Comparison of ENCODE assay signal across 23 mouse cellular contexts in genomic region chr8:70342007-70342406, GRCm38 (mm10). TPM values are rescaled to one million over a fixed set of nuclear protein-coding genes. Genes with fewer than 3 reads are reported as not detected.
DNase-seq lines count a peak whose midpoint lies in the region; ATAC-seq and TF ChIP-seq lines count a peak whose summit lies in the region.
"Had no signal": no experiment of that assay in that cellular context is flagged by ENCODE, and none has a peak within 500 bp of the region (broad histone marks: within the 10 kb centered on the region; RNA-seq: fewer than 3 reads in every experiment).

No protein-coding gene starts in this region.

- peaks cover 16% of the 10 kb centered on the region for H3K4me1 ChIP-seq in bone marrow macrophage, adult 2 months (ENCODE audit: control insufficient read depth, insufficient read depth, low read length)
- H3K4me1 ChIP-seq: neural tube, embryonic 12.5 days had no signal

- H3K27ac ChIP-seq in bone marrow macrophage, adult 2 months (ENCODE audit: insufficient read depth, low read depth, low read length): peak overlapping the region; percentile 37
- H3K27ac ChIP-seq: forebrain, embryonic 13.5 days; limb, embryonic 12.5 days; neural tube, embryonic 12.5 days had no signal

- no peak overlapping the region for H3K4me3 ChIP-seq in bone marrow macrophage, adult 2 months (ENCODE audit: insufficient read depth, low read length)
- H3K4me3 ChIP-seq: forebrain, embryonic 13.5 days; limb, embryonic 12.5 days; neural tube, embryonic 12.5 days had no signal

- no peak for TF ChIP-seq POLR2A in bone marrow macrophage, adult 2 months (IDR thresholded peaks at IDR 0.05; ENCODE audit: borderline replicate concordance, low read depth, low read length)

- peak; percentile 41; the same call in 1 of the 2 replicates for ATAC-seq in cerebellum, adult (ENCODE audit: insufficient number of reproducible peaks, low FRiP score, low TSS enrichment)
- peak; percentile 44 to 57; a peak in 3 of 4 replicates for ATAC-seq in hematopoietic stem cell, adult 5-6 weeks (replicated peaks in 1 of 2; ENCODE audit: insufficient read depth in 1 of 2, low FRiP score in 2 of 2, low TSS enrichment in 1 of 2, low read depth in 1 of 2, poor library complexity in 2 of 2, severe bottlenecking in 2 of 2)
- ATAC-seq in activated CD4-positive, CD25-positive, alpha-beta regulatory T cell, adult 4 months: no peak
- ATAC-seq: CD4-positive, CD25-positive, alpha-beta regulatory T cell, adult 4 months; forebrain, embryonic 13.5 days; hindbrain, embryonic 16.5 days; intestine, embryonic 16.5 days; liver, postnatal 0 days had no signal

- TF ChIP-seq CTCF in bone marrow macrophage, adult 2 months (IDR thresholded peaks at IDR 0.05; ENCODE audit: low read depth, low read length): no peak

- DNase-seq in cerebellum, postnatal 10 days: no peak
- DNase-seq in cerebellum, adult 9-10 months: peak; percentile 77
- no peak for DNase-seq in embryo, embryonic 10.5 days (ENCODE audit: low spot score)
- no peak for DNase-seq in kidney, adult 11 months
- DNase-seq: gastrocnemius, postnatal 36 days; heart, postnatal 36 days; kidney, postnatal 25 days; liver, postnatal 0 days; lung, postnatal 10 days; thymus, postnatal 25 days had no signal

RNA-seq across cellular contexts. Expression of gene Upf1, which starts 11.1 kb away (rescaled TPM):
- polyA plus RNA-seq in bone marrow macrophage, adult 2 months (2012; ENCODE audit: insufficient read depth, insufficient read length, missing spikeins): 30.6 and 31.6 TPM in 2 replicates
- total RNA-seq in hematopoietic stem cell, adult 5-6 weeks (2017): 27.1 and 34.1 TPM in 2 replicates
- polyA plus RNA-seq in activated CD4-positive, CD25-positive, alpha-beta regulatory T cell, adult 4 months (2017; shearing (Covaris generic)): 10 to 100 TPM; 12.1 to 15.3 TPM

RNA-seq across cellular contexts. Expression of gene Gdf1, which starts 12.4 kb away (rescaled TPM):
- polyA plus RNA-seq in bone marrow macrophage, adult 2 months (2012; ENCODE audit: insufficient read depth, insufficient read length, missing spikeins): not detected in 2 replicates
- total RNA-seq in hematopoietic stem cell, adult 5-6 weeks (2017): not detected in 2 replicates
- polyA plus RNA-seq in activated CD4-positive, CD25-positive, alpha-beta regulatory T cell, adult 4 months (2017; shearing (Covaris generic)): under 1 TPM in 1 of 2 experiments, not detected in 1; 0.79 TPM
- total RNA-seq: adrenal gland, adult 18-20 months; heart, postnatal 36 days; megakaryocyte-erythroid progenitor cell, adult 5-6 weeks had no signal
- polyA plus RNA-seq: embryonic facial prominence, embryonic 14.5 days had no signal

RNA-seq across cellular contexts. Expression of gene Cers1, which starts 26.4 kb away (rescaled TPM):
- not detected in 2 replicates for polyA plus RNA-seq in bone marrow macrophage, adult 2 months (2012; ENCODE audit: insufficient read depth, insufficient read length, missing spikeins)
- total RNA-seq in hematopoietic stem cell, adult 5-6 weeks (2017): 1.2 TPM in 1 of 2 replicates, not detected in the other
- polyA plus RNA-seq in activated CD4-positive, CD25-positive, alpha-beta regulatory T cell, adult 4 months (2017; shearing (Covaris generic)): not detected
- total RNA-seq: megakaryocyte-erythroid progenitor cell, adult 5-6 weeks had no signal
- polyA plus RNA-seq: CD4-positive, CD25-positive, alpha-beta regulatory T cell, adult 4 months; liver, postnatal 0 days had no signal

RNA-seq across cellular contexts. Expression of gene Comp, which starts 31.4 kb away (rescaled TPM):
- polyA plus RNA-seq in bone marrow macrophage, adult 2 months (2012; ENCODE audit: insufficient read depth, insufficient read length, missing spikeins): 1.1 and 1.2 TPM in 2 replicates
- total RNA-seq in hematopoietic stem cell, adult 5-6 weeks (2017): 0.44 and 4.1 TPM in 2 replicates
- under 1 TPM in 1 of 2 experiments, not detected in 1; 0.95 TPM for polyA plus RNA-seq in activated CD4-positive, CD25-positive, alpha-beta regulatory T cell, adult 4 months (2017; shearing (Covaris generic))

RNA-seq across cellular contexts. Expression of gene Cope, which starts 39.7 kb away (rescaled TPM):
- polyA plus RNA-seq in bone marrow macrophage, adult 2 months (2012; ENCODE audit: insufficient read depth, insufficient read length, missing spikeins): 119 and 139 TPM in 2 replicates
- 63.0 and 75.0 TPM in 2 replicates for total RNA-seq in hematopoietic stem cell, adult 5-6 weeks (2017)
- 100 to 1,000 TPM; 312 to 332 TPM for polyA plus RNA-seq in activated CD4-positive, CD25-positive, alpha-beta regulatory T cell, adult 4 months (2017; shearing (Covaris generic))
